Mouse (Mus musculus): ENCODE measurements around the gene Cadm2. TPM values are rescaled to one million over a fixed set of nuclear protein-coding genes. Genes with fewer than 3 reads are reported as not detected.

The Cadm2 gene
- total RNA-seq, 2 experiments from 2014 or later, result 1.5 to 2.2 TPM

- no peak for DNase-seq (ENCODE audit: low spot score in 2 of 2)
Measured at GRCm38 (mm10) chr16:67515549-67515948, 105.2 kb downstream of the Cadm2 start.

GRCm38 (mm10) chr16:67509079-67509478 is 111.6 kb downstream of the Cadm2 start:
- DNase-seq (ENCODE audit: low spot score in 2 of 2), result no peak

GRCm38 (mm10) chr16:67482542-67482941 is 138.2 kb downstream of the Cadm2 start:
- DNase-seq (ENCODE audit: low spot score in 2 of 2), result no peak

- DNase-seq (ENCODE audit: low spot score in 2 of 2), result no peak
Measured at GRCm38 (mm10) chr16:67467041-67467440, 153.7 kb downstream of the Cadm2 start.

GRCm38 (mm10) chr16:67436301-67436700 is 184.4 kb downstream of the Cadm2 start:
- no peak for DNase-seq (ENCODE audit: low spot score in 2 of 2)

DNA sequence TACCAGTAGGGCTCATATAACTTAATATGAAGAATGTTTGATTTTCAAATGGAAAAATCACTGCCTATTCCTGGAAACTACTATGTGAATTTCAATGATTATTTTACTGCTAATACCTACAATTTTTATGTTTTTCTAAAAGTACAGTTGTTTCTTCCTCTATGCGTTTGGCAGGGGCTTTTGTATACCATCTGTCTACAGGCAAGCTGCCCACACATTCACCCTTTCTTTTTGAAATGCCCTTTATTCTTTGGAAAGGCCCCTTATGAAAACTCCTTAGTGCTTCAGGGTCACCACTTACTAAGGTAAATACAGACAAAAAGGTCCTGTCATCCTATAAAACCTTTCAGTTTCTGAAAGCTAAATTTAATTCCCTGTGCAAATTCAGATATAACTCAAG is 195.3 kb downstream of the Cadm2 start:
- no peak for DNase-seq (ENCODE audit: low spot score in 2 of 2)

DNA sequence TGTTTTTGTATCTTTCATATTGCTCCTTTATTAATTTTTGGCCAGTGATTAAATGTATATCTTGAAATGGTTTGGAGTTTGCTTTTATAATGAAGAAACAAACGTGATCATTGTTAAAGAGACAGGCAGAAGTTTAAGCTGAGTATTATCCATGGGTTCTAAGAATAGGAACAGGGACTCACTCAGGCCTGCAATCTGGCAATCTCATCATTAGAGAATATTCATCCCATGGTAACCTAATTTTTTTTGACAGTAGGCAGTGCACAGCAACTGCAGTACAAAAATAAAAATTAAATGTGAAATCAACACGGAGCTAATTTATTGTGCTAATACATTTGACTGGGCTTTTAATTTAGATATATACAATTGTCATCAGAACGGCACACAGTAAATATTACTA is 209.8 kb downstream of the Cadm2 start:
- DNase-seq (ENCODE audit: low spot score in 2 of 2), result no peak

GRCm38 (mm10) chr16:67410482-67410881 is 210.2 kb downstream of the Cadm2 start:
- no peak for DNase-seq (ENCODE audit: low spot score in 2 of 2)

DNA sequence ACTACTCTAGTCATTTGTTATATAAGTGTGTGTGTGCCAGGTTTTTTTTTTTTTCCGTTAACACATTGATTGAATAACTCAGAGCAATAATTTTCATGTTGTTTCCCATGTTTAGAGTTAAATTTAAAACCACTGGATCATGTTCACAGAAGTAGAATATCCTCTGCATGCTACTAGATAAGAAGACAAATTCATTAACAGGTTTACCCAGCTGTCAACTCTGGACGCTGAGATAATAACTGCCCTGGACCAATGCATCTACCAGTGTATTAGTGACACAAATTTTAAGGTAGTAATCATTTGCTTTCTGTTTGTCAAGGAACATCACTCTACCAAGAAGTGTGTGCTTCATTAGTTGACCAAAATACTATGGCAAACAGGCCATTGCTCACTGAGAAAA is 253.0 kb downstream of the Cadm2 start:
- no peak for DNase-seq (ENCODE audit: low spot score in 2 of 2)

DNA sequence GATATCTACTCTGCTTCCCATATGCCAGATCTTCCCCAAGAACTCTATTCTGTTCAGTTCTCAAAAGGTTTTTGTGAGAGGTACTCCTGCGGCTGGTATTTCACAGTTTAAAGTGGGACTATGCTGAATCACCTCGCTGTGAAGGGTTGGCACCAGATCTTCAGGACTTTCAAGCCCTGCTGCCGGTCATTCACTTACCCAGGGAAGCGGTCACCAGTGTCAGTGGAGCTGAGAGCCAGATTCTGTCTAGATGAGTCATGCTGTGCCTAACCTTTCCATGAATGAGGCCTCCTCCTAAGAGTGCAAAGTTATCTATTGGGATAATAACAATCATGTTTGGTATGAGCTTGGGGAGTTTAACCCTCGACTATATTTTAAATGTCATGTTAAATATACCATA is 272.7 kb downstream of the Cadm2 start:
- DNase-seq (ENCODE audit: low spot score in 2 of 2), result no peak

DNA sequence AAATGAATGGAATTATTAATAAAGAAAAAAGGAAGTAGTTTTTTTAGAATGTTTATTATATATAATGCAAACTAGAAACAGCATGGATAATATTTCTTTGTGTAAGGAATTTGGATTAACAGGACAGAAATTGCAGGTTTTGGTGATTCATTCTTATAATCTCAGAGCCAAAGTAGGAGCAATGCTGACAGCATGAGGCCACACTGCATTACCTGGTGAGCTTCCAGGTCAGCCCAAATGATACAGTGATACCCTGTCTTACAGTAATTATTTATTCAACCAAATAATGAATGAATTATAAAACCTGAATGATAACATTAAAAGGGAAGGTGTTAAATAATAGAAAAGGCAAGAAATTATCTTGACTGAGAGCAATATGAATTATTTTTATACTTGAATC is 273.1 kb downstream of the Cadm2 start:
- DNase-seq (ENCODE audit: low spot score in 2 of 2), result no peak

DNA sequence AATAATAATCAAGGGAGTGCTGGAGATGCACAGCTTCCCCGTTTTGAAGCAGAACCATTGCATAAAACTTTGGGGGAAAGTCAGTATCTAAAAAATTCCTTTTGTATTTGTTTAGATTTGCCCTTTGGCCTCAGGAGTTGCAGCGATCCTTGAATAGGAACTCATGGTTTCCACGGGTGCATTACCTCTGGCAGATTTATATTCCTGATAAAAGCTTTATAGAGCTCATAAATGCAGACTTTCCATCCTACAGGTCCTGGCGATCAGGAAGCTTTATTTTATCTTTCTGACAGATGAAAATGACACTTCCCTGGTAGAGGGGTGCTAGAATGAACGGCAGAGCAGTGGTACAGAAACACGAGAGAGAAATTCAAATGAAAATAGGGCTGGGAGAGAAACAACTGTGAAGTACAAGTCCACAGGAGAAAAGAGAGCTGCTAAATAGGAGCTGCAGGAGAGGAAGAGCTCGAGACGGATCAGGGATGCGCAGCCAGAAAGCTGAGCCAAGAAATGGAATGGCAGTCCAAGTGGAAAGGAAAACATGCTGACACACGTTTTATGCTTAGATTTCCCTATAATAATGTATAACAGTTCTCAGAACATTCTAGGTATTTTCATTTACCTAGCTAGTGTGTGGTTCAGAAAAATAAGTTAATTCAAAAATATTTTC is 274.0 kb downstream of the Cadm2 start:
- no peak for DNase-seq (ENCODE audit: low spot score in 2 of 2)

GRCm38 (mm10) chr16:67344194-67344593 is 276.5 kb downstream of the Cadm2 start:
- DNase-seq (ENCODE audit: low spot score in 2 of 2), result no peak

DNA sequence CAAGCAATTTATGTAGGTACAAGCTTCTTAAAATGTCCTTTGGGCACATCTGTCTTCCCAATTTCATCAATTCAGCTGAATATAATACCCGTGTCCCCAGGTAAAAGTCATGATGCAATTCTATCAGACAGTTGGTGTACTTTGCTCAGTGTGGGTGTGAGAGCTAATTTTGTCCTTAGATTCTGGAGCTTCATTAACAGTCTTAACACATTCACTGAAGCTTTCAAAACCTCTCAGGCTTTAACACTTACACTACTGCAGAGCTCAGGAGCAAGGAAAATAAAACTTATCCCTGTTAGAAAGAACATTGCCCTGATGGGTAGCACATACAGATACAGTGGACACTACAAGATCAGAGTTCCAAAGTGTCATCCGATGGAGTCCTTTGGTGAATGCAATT is 309.7 kb downstream of the Cadm2 start:
- no peak for DNase-seq (ENCODE audit: low spot score in 2 of 2)

DNA sequence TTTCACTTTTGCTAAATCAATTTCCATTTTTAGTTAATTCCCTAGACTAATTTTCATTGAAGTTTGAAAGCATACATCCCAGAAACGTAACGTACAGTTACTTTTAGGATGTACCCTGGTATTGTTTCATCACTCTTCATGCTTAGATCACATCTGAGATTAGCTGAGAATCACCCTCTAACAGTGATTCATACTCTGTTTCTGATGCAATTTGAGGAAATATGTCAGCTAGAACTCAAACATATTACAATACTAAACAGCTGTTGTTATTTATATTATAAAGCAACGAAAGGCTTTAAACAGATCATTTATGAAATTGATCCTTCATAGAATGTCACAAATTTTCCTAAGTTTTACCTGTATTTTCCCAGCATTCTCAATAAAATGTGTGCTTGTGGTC is 336.0 kb downstream of the Cadm2 start:
- no peak for DNase-seq (ENCODE audit: low spot score in 2 of 2)

GRCm38 (mm10) chr16:67243598-67243997 is 377.1 kb downstream of the Cadm2 start:
- no peak for DNase-seq (ENCODE audit: low spot score in 2 of 2)

DNA sequence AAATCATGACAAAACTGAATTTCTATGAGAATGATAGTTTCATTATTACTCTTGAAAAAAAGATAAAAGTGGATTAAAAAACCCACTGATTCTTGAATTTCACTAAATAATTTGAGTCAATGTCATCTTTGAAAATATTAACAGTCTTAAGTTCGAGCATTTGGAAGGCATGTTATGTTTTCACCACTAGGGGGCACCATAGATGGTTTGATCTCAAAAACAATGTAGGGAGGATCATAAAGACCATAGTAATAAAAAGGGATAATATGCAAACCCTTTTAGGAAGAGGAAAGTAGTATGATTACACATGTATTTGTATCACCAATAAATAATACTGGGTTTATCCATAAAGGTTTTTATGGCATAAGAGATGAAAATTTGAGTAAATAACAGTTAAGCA is 385.8 kb downstream of the Cadm2 start:
- no peak for DNase-seq (ENCODE audit: low spot score in 2 of 2)

DNA sequence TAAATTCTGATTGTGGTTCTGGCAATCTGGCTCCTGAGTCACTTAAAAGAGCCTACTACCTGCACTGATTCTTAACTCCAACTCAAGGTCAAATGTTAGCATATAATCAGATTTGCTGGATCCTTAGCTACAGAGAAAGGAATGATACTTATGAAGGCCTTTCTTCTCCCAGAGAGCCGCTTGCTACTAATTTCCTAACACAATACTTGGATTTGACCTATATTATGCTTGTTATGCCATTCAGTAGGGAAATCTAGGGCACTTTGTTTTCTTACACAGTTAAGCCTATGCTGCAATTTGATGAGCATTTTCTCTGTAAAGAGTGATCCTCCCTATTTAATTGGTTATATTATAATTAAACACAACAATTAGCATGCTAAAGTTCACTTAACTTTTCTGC is 394.0 kb downstream of the Cadm2 start:
- no peak for DNase-seq (ENCODE audit: low spot score in 2 of 2)

- DNase-seq (ENCODE audit: low spot score in 2 of 2), result no peak
Measured at GRCm38 (mm10) chr16:67203329-67203728, 417.4 kb downstream of the Cadm2 start.

GRCm38 (mm10) chr16:67192852-67193415 is 427.8 kb downstream of the Cadm2 start:
- DNase-seq (ENCODE audit: low spot score in 2 of 2), result no peak

DNA sequence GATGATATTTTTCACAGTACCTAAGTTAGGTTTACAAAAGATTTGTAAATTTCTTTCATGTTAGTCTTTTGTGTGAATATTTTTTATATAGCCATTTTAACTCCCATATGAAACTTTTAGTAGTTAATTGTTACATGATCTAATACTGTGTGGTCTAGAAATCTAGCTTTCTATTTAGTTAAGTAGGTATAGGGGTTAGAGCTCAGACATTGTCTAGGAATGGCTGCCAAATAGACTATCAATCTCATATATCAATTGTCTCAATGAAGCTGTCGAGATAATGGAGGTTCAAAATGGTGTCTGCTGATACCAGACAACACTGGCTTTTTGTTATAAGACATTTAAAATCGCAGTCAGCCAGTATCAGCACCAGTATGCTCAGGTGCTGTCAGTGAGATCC is 428.3 kb downstream of the Cadm2 start:
- no peak for DNase-seq (ENCODE audit: low spot score in 2 of 2)

DNA sequence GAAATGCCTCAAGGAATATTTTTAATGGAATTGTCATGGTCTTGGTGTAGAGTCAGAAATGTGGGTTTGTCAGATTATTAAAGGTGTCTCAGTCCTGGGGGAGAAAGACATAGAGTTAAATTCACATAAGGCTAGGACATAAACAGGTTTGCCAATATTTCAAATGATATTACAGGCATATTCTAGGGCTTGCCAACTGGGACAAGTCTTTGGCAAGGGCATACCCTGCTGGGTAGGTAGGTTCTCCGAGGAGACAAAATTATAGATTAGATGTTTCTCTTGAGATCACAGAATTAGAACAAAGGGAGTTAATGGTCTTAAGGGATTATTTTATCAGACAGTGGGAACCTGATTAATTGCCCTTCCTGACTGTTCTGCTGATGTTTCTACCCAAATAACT is 434.4 kb downstream of the Cadm2 start:
- DNase-seq (ENCODE audit: low spot score in 2 of 2), result no peak

DNA sequence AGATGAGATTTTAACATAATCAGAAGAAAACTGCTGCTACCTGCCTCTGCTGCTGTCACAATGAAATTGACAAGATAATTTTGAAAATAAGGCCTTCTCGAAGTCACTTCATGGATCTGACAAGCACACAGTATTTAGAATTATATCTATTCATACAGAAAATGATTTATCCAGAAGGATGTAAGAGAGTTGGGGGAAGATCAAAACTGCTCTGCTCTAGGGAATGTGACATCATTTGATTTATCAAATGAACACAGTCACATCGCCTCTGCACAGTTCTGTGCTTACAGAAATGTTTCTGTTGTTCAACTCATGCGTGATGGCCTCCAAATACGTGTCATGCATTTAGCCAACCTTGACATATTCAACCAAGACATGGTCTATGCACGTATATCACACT is 437.8 kb downstream of the Cadm2 start:
- DNase-seq (ENCODE audit: low spot score in 2 of 2), result no peak
